Mouse (Mus musculus) B cell, adult 62 days (primary cell): ENCODE data around the gene Inpp5k. TPM values are rescaled to one million over a fixed set of nuclear protein-coding genes. Genes with fewer than 3 reads are reported as not detected.

Experiments
- total RNA-seq: library from RNA; stranded (reverse); gene quantifications from 4 replicates; pipeline ENCODE4 v1.2.4, GENCODE M21; 2023

Inpp5k gene
- total RNA-seq = 105 to 118 TPM (median 111 TPM) in 4 replicates

DNA sequence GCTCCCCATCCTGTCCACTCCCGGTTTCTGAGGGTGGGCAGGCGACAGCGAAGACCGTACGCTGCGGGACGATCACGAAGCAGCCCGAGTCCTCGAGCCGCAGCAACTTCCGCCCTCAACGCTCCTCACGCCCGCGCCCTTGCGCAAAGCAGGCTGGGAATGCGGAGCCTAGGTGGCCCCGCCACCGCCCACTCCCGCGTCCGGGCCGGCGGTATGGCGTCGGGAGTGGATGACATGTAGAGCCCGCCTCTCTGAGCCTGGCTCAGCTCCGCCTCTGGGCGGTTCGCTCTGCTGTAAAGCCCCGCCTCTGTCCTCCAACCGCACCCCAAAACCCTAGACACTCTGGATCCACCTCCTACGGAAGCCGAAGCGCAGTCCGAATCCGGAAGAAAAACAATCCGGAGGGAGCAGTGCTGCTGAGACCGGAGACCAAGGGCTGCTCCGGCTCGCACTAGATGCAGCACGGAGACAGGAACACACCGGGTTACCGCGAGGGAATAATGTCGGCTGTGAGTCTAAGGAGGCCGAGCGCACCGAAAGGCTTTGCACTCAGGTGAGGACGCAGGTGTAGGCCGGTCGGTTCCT lies at the start of gene Inpp5k:
Gene Inpp5k (plus strand): TSS at position 344 of the 585 bp plus-strand sequence.

GRCm38 (mm10) chr11:75587493-75588284 lies 43.1 kb upstream of the Inpp5k start, which contains the start of gene Pitpna:
Pitpna (plus strand) TSS chr11:75588097.

GRCm38 (mm10) chr11:75650311-75650710 lies 19.5 kb downstream of the Inpp5k start, which contains the start of gene Myo1c:
Myo1c (plus strand) TSS chr11:75650504.

GRCm38 (mm10) chr11:75678747-75679438 lies 48.1 kb downstream of the Inpp5k start, which contains the start of gene Crk:
Crk (plus strand) TSS chr11:75679259.

Other genes with a start within 250 kb of the Inpp5k start
- gene Serpinf1, start 208.3 kb upstream of the Inpp5k start, total RNA-seq = 0.66 to 1.2 TPM in 2 of 4 replicates, not detected in the others
- gene Serpinf2, start 191.4 kb upstream of the Inpp5k start, total RNA-seq = 0.52 to 0.94 TPM (median 0.61 TPM) in 3 of 4 replicates, not detected in the other
- gene Wdr81, start 176.3 kb upstream of the Inpp5k start, total RNA-seq = 46.7 to 50.6 TPM (median 47.5 TPM) in 4 replicates
- 2.5 to 5.0 TPM (median 4.0 TPM) in 4 replicates for gene Tlcd2, start 169.3 kb upstream of the Inpp5k start, total RNA-seq
- 222 to 240 TPM (median 237 TPM) in 4 replicates for gene Prpf8, start 144.2 kb upstream of the Inpp5k start, total RNA-seq
- gene Rilp, start 120.9 kb upstream of the Inpp5k start, total RNA-seq = 0.44 to 0.94 TPM (median 0.85 TPM) in 4 replicates
- 0.21 to 0.23 TPM (median 0.22 TPM) in 3 of 4 replicates, not detected in the other for gene Scarf1, start 117.4 kb upstream of the Inpp5k start, total RNA-seq
- gene Slc43a2, start 99.3 kb upstream of the Inpp5k start, total RNA-seq = 44.9 to 66.8 TPM (median 46.5 TPM) in 4 replicates
- gene Pitpna, start 42.9 kb upstream of the Inpp5k start, total RNA-seq = 218 to 240 TPM (median 227 TPM) in 4 replicates
- 366 to 421 TPM (median 376 TPM) in 4 replicates for gene Myo1c, start 19.5 kb downstream of the Inpp5k start, total RNA-seq
- gene Crk, start 48.3 kb downstream of the Inpp5k start, total RNA-seq = 58.8 to 63.8 TPM (median 62.4 TPM) in 4 replicates
- gene Ywhae, start 101.9 kb downstream of the Inpp5k start, total RNA-seq = 209 to 224 TPM (median 217 TPM) in 4 replicates
- gene Doc2b, start 165.1 kb downstream of the Inpp5k start, total RNA-seq = not detected in 4 replicates